Mouse (Mus musculus): ENCODE results near the gene Adamts1. TPM values are rescaled to one million over a fixed set of nuclear protein-coding genes. Genes with fewer than 3 reads are reported as not detected.

The Adamts1 gene
- polyA plus RNA-seq (2015; fragmentation: Nextera tagmentation; extraction: Ambion mirVana): 5.2 and 7.0 TPM in 2 replicates

- Histone ChIP-seq H3K4me1 (ENCODE audit: insufficient read depth) (peaks cover 4% of the 10 kb centered on the region; the same call in 1 of the 2 replicates), H3K4me2 (ENCODE audit: low read depth, low read length) (peak within 1 kb of the TSS; percentile 84), H3K27me3 (ENCODE audit: insufficient read depth, low read length) (peaks cover 22% of the 10 kb centered on the region; the same call in 1 of the 2 replicates), H3K9me3 (ENCODE audit: low read length) (no peaks in the 10 kb centered on the region), H3K36me3 (replicated peaks; ENCODE audit: insufficient read depth, low read length) (peaks cover 4% of the 10 kb centered on the region; the same call in 1 of the 2 replicates), H3K4me3 (ENCODE audit: low read depth, low read length) (peak within 1 kb of the TSS; percentile 58), H3K9ac (replicated peaks) (peak within 1 kb of the TSS; percentile 67), H3K27ac (ENCODE audit: low read depth) (peak within 1 kb of the TSS; percentile 75)
- peak; percentile 40 for ATAC-seq
- whole genome bisulfite sequencing (ENCODE audit: insufficient replicate concordance): 1% methylated on average over 26 of the region's 26 CpGs
- peak; percentile 76 for DNase-seq
- no peak for TF ChIP-seq EP300 (IDR thresholded peaks at IDR 0.05; ENCODE audit: low read depth)
Measured at GRCm38 (mm10) chr16:85802954-85803353, at the start of gene Adamts1. TSS of gene Adamts1 (minus strand) at chr16:85803113.

- no peak overlapping the region for H3K9ac ChIP-seq (replicated peaks)
- no peak for DNase-seq
- H3K27ac ChIP-seq (ENCODE audit: low read depth): no peak overlapping the region
- WGBS (ENCODE audit: insufficient replicate concordance): 55% methylated on average over 3 of the region's 3 CpGs
- no peak overlapping the region for H3K4me2 ChIP-seq (ENCODE audit: low read depth, low read length)
- TF ChIP-seq EP300 (IDR thresholded peaks at IDR 0.05; ENCODE audit: low read depth) (no peak), CTCF (IDR thresholded peaks at IDR 0.05; ENCODE audit: low read depth) (no peak)
- H3K4me3 ChIP-seq (ENCODE audit: low read depth, low read length): no peak overlapping the region
- no peaks in the 10 kb centered on the region for H3K27me3 ChIP-seq (ENCODE audit: insufficient read depth, low read length)
- no peaks in the 10 kb centered on the region for H3K36me3 ChIP-seq (replicated peaks; ENCODE audit: insufficient read depth, low read length)
- H3K9me3 ChIP-seq (ENCODE audit: low read length): no peaks in the 10 kb centered on the region
- no peaks in the 10 kb centered on the region for H3K4me1 ChIP-seq (ENCODE audit: insufficient read depth)
- ATAC-seq: no peak
Measured at GRCm38 (mm10) chr16:85827066-85827465, 24.2 kb upstream of the Adamts1 start.

- WGBS (ENCODE audit: insufficient replicate concordance): 63% methylated on average over 5 of the region's 5 CpGs
- no peak for ATAC-seq
- Histone ChIP-seq H3K9ac (replicated peaks) (no peak overlapping the region), H3K27me3 (ENCODE audit: insufficient read depth, low read length) (no peaks in the 10 kb centered on the region), H3K4me1 (ENCODE audit: insufficient read depth) (no peaks in the 10 kb centered on the region), H3K4me3 (ENCODE audit: low read depth, low read length) (no peak overlapping the region), H3K27ac (ENCODE audit: low read depth) (no peak overlapping the region), H3K9me3 (ENCODE audit: low read length) (no peaks in the 10 kb centered on the region), H3K36me3 (replicated peaks; ENCODE audit: insufficient read depth, low read length) (no peaks in the 10 kb centered on the region), H3K4me2 (ENCODE audit: low read depth, low read length) (no peak overlapping the region)
- DNase-seq: no peak
- no peak for TF ChIP-seq EP300 (IDR thresholded peaks at IDR 0.05; ENCODE audit: low read depth)
- no peak for TF ChIP-seq CTCF (IDR thresholded peaks at IDR 0.05; ENCODE audit: low read depth)
Measured at GRCm38 (mm10) chr16:85822330-85822916, 19.5 kb upstream of the Adamts1 start.

GRCm38 (mm10) chr16:85819808-85820458 is 17.0 kb upstream of the Adamts1 start:
- no peaks in the 10 kb centered on the region for H3K36me3 ChIP-seq (replicated peaks; ENCODE audit: insufficient read depth, low read length)

GRCm38 (mm10) chr16:85814116-85814515 is 11.2 kb upstream of the Adamts1 start:
- Histone ChIP-seq H3K4me3 (ENCODE audit: low read depth, low read length) (no peak overlapping the region), H3K4me1 (ENCODE audit: insufficient read depth) (no peaks in the 10 kb centered on the region), H3K9ac (replicated peaks) (no peak overlapping the region), H3K9me3 (ENCODE audit: low read length) (no peaks in the 10 kb centered on the region), H3K27me3 (ENCODE audit: insufficient read depth, low read length) (no peaks in the 10 kb centered on the region), H3K27ac (ENCODE audit: low read depth) (no peak overlapping the region), H3K36me3 (replicated peaks; ENCODE audit: insufficient read depth, low read length) (no peaks in the 10 kb centered on the region), H3K4me2 (ENCODE audit: low read depth, low read length) (no peak overlapping the region)
- DNase-seq (no peak), ATAC-seq (no peak)
- no peak for TF ChIP-seq CTCF (IDR thresholded peaks at IDR 0.05; ENCODE audit: low read depth)
- no peak for TF ChIP-seq EP300 (IDR thresholded peaks at IDR 0.05; ENCODE audit: low read depth)
- WGBS (ENCODE audit: insufficient replicate concordance): 64% methylated on average over 2 of the region's 2 CpGs

More at GRCm38 (mm10) chr16:85819808-85820458, 17.0 kb upstream of the Adamts1 start:
- Histone ChIP-seq H3K4me3 (ENCODE audit: low read depth, low read length) (no peak overlapping the region), H3K9me3 (ENCODE audit: low read length) (no peaks in the 10 kb centered on the region), H3K9ac (replicated peaks) (no peak overlapping the region), H3K4me1 (ENCODE audit: insufficient read depth) (no peaks in the 10 kb centered on the region), H3K27ac (ENCODE audit: low read depth) (no peak overlapping the region), H3K4me2 (ENCODE audit: low read depth, low read length) (no peak overlapping the region), H3K27me3 (ENCODE audit: insufficient read depth, low read length) (no peaks in the 10 kb centered on the region)
- TF ChIP-seq CTCF (IDR thresholded peaks at IDR 0.05; ENCODE audit: low read depth) (peak; percentile 23; the same call in 1 of the 2 replicates), EP300 (IDR thresholded peaks at IDR 0.05; ENCODE audit: low read depth) (no peak)
- no peak for DNase-seq
- ATAC-seq: no peak
- 39% methylated on average over 5 of the region's 5 CpGs for WGBS (ENCODE audit: insufficient replicate concordance)

- Histone ChIP-seq H3K27ac (ENCODE audit: low read depth) (no peak overlapping the region), H3K36me3 (replicated peaks; ENCODE audit: insufficient read depth, low read length) (no peaks in the 10 kb centered on the region), H3K4me3 (ENCODE audit: low read depth, low read length) (no peak overlapping the region), H3K4me1 (ENCODE audit: insufficient read depth) (no peaks in the 10 kb centered on the region), H3K27me3 (ENCODE audit: insufficient read depth, low read length) (peaks cover 11% of the 10 kb centered on the region; the same call in 1 of the 2 replicates), H3K9me3 (ENCODE audit: low read length) (no peaks in the 10 kb centered on the region), H3K9ac (replicated peaks) (no peak overlapping the region), H3K4me2 (ENCODE audit: low read depth, low read length) (no peak overlapping the region)
- ATAC-seq (no peak), DNase-seq (peak; percentile 47)
- TF ChIP-seq EP300 (IDR thresholded peaks at IDR 0.05; ENCODE audit: low read depth) (no peak; the same call in 1 of the 2 replicates), CTCF (IDR thresholded peaks at IDR 0.05; ENCODE audit: low read depth) (peak; percentile 48)
- 17% methylated on average over 2 of the region's 2 CpGs for WGBS (ENCODE audit: insufficient replicate concordance)
Measured at GRCm38 (mm10) chr16:85807626-85808025, 4.7 kb upstream of the Adamts1 start.

All from liver, postnatal 0 days (tissue).